Mouse (Mus musculus): ENCODE results near the gene Gipc3.
A peak's percentile ranks its signal among the peaks of the same experiment; 100 is the strongest.

The Gipc3 gene

GRCm38 (mm10) chr10:81320550-81321347 is 22.3 kb downstream of the Gipc3 start, which contains the start of gene Cactin:
Gene Cactin (plus strand): TSS chr10:81321103.
- DNase-seq = peak; percentile 100

DNA sequence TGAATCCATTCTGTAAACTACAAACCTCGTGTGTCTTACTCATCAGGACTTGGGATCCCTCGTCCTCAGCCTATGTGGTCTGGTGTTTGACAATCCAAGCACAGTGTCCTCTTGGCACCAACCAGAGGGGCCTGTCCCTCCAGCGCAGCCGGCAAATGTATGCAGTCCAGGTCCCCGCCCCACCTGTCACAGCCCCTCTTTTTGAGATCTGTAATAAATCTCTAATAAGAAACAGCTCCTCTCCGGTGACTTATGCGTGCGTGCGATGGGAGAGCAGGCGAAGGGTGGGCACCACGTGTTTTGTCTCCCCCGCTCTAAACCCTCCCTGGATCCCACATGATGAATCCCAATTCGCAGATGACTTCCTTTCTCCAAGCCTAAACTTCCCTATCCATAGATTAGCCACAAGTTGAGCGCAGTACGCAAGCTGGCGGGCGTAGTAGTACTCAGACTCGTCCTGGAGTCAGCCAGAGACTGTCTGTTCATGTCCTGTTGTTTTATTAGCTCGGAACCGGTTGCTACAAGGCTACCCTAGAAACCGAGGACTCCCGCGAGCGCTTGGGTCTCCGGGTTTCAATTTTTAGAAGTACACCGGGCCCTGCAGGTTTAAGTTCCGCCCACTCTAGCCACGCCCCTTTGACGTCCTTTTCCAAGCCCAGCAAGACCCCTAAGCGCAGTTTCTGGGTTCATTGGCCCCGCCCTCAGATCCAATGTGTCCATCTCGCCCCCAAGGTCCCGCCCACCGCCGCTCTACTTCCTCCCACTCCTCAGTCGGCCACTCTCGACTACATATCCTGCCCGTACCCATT is 23.1 kb downstream of the Gipc3 start:
- DNase-seq = peak; percentile 98

GRCm38 (mm10) chr10:81319330-81319699 is 23.8 kb downstream of the Gipc3 start:
- peak in 1 of 2 experiments; percentile 59 for DNase-seq

GRCm38 (mm10) chr10:81318589-81319329 is 24.3 kb downstream of the Gipc3 start:
- DNase-seq = peak; percentile 57 to 80

DNA sequence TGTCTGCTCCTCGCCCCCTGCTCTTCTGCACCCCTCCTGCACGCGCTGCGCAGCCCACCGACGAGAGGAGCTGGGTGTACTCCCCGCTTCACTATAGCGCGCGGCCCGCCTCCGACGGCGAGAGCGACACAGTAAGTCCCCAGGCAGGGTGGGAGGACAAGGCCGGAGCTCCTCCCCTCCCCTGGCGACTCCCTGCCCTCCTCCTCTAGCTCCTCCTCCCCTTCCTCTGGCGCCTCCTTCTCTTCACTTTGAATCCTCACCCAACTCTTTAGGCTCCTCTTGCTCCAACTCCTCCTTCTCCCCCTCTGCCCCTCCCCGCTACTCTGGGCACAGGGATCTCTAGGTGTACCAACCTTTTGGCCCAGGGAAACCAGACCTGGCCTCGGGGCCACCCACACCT is 25.8 kb downstream of the Gipc3 start:
- DNase-seq = peak; percentile 72 to 87

GRCm38 (mm10) chr10:81316338-81317060 is 26.6 kb downstream of the Gipc3 start:
- DNase-seq = peak; percentile 58 to 66

GRCm38 (mm10) chr10:81315587-81315986 is 27.5 kb downstream of the Gipc3 start:
- no peak for DNase-seq

DNA sequence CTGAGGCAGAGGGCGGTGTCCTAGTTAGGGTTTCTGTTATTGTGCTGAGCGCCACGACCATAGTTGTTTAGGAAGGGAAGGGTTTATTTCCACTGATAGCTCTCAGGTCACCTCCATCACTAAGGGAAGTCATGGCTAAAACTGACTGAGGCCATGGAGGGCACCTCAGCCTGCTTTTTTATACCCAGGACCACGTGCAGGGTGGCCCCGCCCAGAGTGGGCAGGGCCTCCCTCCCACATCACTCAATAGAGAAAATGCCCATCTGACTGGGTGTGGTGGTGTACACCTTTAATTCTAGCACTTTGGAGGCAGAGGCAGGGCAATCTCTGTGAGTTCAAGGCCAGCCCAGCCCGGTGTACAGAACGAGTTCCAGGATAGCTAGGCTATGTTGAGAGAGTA is 28.9 kb downstream of the Gipc3 start:
- no peak for DNase-seq

GRCm38 (mm10) chr10:81313581-81313980 is 29.5 kb downstream of the Gipc3 start:
- peak in 1 of 2 experiments; percentile 46 for DNase-seq

DNA sequence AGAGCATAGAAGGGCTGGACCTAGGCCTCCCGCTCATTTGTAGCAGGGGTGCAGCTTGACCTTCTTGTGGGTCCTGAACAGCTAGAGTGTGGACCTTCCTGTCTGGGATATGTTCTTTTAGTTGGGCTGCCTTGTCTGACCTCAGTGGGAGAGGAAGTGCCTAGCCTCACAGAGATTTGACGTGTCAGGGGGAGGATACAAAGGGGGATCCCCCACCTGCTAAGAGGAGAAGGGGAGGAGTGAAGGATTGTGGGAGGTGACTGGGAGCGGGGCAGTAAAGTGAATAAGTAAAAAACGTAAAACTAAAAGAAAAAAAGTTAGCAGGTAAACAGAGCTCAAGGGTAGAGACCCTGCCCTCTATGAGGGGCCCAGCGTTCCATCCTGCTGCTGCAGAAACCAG is 33.5 kb downstream of the Gipc3 start:
- no peak for DNase-seq

DNA sequence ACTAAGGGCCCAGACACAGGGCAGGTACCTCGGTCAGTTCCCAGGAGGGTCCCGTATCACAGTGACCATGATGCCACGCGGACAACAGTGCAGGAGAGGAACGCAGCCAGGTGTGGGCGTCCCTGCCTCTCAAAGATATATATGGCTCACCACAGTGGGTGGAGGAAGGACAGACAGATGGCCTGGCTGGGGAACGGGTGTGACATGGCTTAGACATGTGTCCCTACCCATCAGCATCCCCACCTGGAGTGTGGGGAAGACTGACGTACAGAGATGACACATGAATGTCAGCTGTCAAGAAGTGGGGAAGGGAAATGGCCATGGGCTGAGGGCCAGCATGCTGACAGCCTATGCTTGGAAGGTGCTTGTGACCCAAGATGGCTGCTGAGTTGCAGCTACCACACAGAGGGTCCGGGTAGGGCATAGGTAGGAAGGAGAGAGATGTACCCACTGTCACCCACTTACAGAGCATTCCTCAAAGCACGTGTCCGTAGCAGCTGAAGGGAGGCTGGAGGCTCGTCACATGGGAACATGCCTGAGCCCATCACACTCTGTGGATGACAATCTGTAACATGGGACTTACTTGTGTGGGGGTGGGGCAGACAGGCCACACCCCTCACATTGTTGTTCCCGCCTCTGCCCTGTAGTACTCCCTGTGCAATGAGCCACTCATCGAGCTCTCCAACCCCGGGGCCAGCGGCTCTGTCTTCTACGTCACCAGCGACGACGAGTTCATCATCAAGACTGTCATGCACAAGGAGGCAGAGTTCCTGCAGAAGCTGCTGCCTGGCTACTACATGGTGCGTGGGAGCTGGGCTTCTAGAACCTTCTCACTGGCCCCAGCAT is 36.0 kb downstream of the Gipc3 start:
- DNase-seq = no peak

- DNase-seq = no peak
Observed at GRCm38 (mm10) chr10:81306173-81306668, 36.8 kb downstream of the Gipc3 start.

- DNase-seq = no peak
Observed at GRCm38 (mm10) chr10:81305663-81306062, 37.4 kb downstream of the Gipc3 start.

DNA sequence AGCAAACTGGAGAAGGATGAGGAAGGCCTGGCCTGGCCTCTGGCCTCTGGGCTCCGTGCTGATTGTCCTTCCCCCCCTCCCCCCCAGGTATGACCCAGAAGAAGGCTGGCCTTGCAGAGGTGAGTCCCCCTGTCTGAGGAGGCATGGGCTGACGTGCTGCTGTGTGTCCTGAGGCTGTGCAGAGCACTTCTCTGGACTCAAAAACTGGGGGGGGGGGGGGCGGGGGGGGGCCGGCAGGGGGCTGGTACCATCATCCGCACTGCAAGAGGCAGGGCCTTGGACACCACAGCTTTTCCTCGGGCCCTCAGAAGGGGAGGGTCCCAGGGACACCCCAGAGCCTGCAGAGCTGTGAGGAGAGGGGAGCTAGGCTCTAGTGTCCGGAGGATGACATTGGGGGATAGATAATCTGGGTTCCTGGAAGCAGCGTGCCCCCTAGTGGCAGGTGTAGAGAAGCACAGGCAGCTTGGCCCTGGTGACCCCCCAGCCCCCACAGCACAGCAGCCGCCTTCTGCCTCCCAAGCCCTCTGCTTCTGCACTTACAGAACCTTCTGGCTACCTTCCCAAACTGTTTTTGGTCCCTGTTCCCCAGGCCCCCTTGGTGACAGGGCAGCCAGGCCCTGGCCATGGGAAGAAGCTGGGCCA is 38.3 kb downstream of the Gipc3 start:
- peak in 1 of 2 experiments; percentile 54 for DNase-seq

DNA sequence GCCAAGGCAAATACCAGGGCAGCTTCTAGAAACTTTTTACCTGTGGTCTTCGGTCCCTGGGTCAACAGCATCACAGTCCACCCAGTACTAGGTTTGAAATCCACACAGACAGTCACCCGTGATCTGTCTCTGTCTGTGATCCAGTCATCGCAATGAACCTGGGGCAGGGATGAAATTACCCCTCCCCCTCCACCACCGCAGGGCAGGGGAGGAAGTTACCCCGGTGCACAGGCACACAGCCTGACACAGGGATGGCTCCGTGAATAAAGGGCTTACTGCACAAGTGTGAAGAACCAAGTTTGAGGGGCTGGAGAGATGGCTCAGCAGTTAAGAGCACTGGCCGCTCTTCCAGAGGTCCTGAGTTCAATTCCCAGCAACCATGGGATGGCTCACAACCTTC is 39.3 kb downstream of the Gipc3 start:
- no peak for DNase-seq

DNA sequence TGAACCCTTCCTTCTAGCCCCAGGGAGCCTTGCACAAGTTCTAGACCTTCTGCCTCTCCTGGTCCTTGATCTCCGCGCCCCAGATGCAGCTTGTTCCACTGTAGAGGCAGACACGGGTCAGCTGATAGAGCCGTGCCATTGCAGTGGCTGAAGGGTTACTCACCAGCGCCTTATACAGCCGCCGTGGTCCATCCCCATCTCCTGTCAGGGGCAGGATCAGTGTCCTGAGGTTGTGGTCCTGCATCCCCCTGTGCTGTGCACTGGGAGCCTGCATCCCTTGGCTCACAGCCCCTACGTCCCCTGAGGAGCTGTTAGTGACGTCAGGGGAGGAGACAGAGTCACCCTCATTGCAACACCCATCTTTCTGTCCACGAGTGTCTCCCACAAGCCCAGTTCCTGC is 39.8 kb downstream of the Gipc3 start:
- DNase-seq = peak in 1 of 2 experiments; percentile 42

DNA sequence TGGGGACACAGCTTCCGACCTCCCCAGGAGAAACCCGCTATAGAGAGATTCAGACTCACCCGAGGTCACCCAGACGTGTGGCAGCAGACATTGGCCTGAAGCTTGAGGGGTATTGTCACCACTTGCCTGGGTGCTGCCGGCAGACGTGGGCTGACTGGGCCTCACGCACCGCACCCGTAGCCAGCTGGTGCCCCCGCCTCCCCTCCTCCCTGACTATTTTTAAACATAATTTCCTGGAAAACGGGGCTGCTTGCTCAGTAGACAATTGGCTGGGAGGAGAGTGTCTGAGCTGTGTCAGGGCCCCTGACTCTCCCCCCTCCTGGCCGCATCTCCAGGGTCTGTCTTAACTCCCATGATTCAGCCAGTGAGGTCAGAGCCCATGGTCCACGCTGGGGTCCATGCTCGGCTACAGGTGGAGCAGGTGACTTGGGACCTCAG is 40.3 kb downstream of the Gipc3 start:
- DNase-seq = peak; percentile 47 to 64

GRCm38 (mm10) chr10:81302288-81302687 is 40.8 kb downstream of the Gipc3 start:
- no peak for DNase-seq

GRCm38 (mm10) chr10:81301321-81301720 is 41.7 kb downstream of the Gipc3 start:
- no peak for DNase-seq

DNA sequence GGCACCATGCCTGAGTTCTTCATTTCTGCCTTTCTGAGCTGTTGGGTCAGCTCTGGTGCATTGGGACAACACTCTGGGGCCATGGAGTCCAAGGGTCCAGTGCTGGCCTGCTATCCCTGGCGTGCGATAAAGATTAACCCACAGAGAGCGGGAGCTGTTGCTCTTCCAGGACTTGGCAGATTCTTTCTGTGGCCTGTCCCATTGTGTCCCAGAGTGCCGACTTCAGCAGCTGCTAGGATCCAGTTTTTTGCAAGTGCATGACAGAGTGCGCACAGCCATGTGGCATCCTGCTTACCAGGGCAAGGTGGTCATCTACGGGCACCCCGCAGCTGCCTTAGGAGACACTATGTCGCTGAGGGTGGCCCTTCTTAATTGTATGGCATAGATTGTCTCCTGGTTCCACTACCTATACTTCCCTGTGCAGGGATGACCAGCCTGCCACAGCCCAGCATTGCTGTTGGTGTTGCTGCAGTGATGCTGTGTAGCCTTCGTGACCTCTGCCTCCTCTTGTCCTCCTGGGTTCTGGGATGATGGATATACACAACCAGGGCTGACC is 42.6 kb downstream of the Gipc3 start:
- peak; percentile 69 to 90 for DNase-seq
